Mouse (Mus musculus) heart, adult 2 months (tissue): ENCODE data around the gene Ccnt1. TPM values are rescaled to one million over a fixed set of nuclear protein-coding genes. Genes with fewer than 3 reads are reported as not detected.
A peak's percentile ranks its signal among the peaks of the same experiment; 100 is the strongest.

Experiments used
- DNase-seq, 2 experiments: peaks; one replicate each; pipeline ENCODE4 v3.0.0; 2021
- H3K27ac ChIP-seq: fragments of 200-600 bp; 2 replicates; pipeline ENCODE4 v1.8.1; 2022
- H3K27me3 ChIP-seq: fragments of 200-500 bp; 2 replicates; pipeline ENCODE4 v1.6.1; 2012; ENCODE audit warnings: mild to moderate bottlenecking, low read length, inconsistent platforms, mixed read lengths; ENCODE audit not compliant: control insufficient read depth, insufficient read depth
- H3K36me3 ChIP-seq: fragments of 200-500 bp; 2 replicates; pipeline ENCODE4 v1.6.1; 2012; ENCODE audit warnings: low read length, inconsistent platforms; ENCODE audit not compliant: control insufficient read depth, insufficient read depth
- H3K4me1 ChIP-seq: fragments of 200-500 bp; 2 replicates; pipeline ENCODE4 v1.6.1; 2011; ENCODE audit warnings: low read length; ENCODE audit not compliant: control insufficient read depth, insufficient read depth
- H3K4me3 ChIP-seq: fragments of 200-600 bp; 2 replicates; pipeline ENCODE4 v1.8.1; 2022
- H3K79me2 ChIP-seq: fragments of 200-500 bp; replicated peaks from 2 replicates; pipeline ENCODE4 v1.6.1; 2012; ENCODE audit warnings: mild to moderate bottlenecking, inconsistent platforms, low read length, moderate library complexity, mixed read lengths; ENCODE audit not compliant: control insufficient read depth, insufficient read depth
- H3K9ac ChIP-seq: fragments of 200-500 bp; 2 replicates; pipeline ENCODE4 v1.6.1; 2012; ENCODE audit warnings: low read depth, mild to moderate bottlenecking, control low read depth, inconsistent platforms, low read length, mixed read lengths
- CTCF ChIP-seq: fragments of 200-600 bp; IDR thresholded peaks from 2 replicates; pipeline ENCODE4 v1.8.1; 2022; ENCODE audit warnings: antibody characterized with exemption, mild to moderate bottlenecking, moderate library complexity
- EP300 ChIP-seq: fragments of 200-500 bp; IDR thresholded peaks from 2 replicates; pipeline ENCODE4 v1.6.1; 2011; ENCODE audit warnings: low read depth, low read length, control low read depth; ENCODE audit not compliant: insufficient read depth
- POLR2A ChIP-seq: fragments of 200-500 bp; IDR thresholded peaks from 2 replicates; pipeline ENCODE4 v1.6.1; 2011; ENCODE audit warnings: mild to moderate bottlenecking, low read depth, low read length, control low read depth; ENCODE audit not compliant: insufficient read depth
- WGBS: fragments of 180-500 bp; shearing (Covaris S2); methylation state at CpG from one replicate; pipeline ENCODE4 v1.1.7; 2018; 5-methylcytosine and 5-hydroxymethylcytosine counted together
- intact Hi-C: fragments of 180-260 bp; cut with DNase I; formaldehyde crosslinking; loops from one replicate; pipeline ENCODE4 v1.15.1; 2025
- polyA plus RNA-seq: library from polyadenylated mRNA; depleted of rRNA; stranded (reverse); fragments of >200 nt; gene quantifications from 2 replicates; pipeline ENCODE4 v1.2.3, GENCODE M21; 2012
- total RNA-seq, 2 experiments: library from RNA; stranded (reverse); gene quantifications; 2 replicates each; pipeline ENCODE4 v1.2.3; 2021

Ccnt1 gene
- total and polyA plus RNA-seq, 3 experiments = 9.3 to 27.6 (median 26.8) TPM

GRCm38 (mm10) chr15:98608058-98608783 is 37.5 kb upstream of the Ccnt1 start:
- TF ChIP-seq CTCF (no peak), POLR2A (peak; percentile 15)
- peak overlapping the region; percentile 96 for H3K4me3 ChIP-seq
- intact Hi-C loops = no loop called here
- peaks cover 9% of the 10 kb centered on the region for H3K4me1 ChIP-seq
- H3K79me2 ChIP-seq = peaks cover 9% of the 10 kb centered on the region
- 2% methylated on average over 10 of the region's 10 CpGs for WGBS
- peak overlapping the region; percentile 99 for H3K9ac ChIP-seq
- H3K36me3 ChIP-seq = peaks cover 2% of the 10 kb centered on the region
- no peaks in the 10 kb centered on the region for H3K27me3 ChIP-seq
- peak in 1 of 2 experiments; percentile 31 for DNase-seq
- peak overlapping the region; percentile 89 for H3K27ac ChIP-seq

GRCm38 (mm10) chr15:98607557-98607956 is 36.8 kb upstream of the Ccnt1 start:
- TF ChIP-seq CTCF (no peak), EP300 (peak; percentile 99), POLR2A (peak; percentile 68)
- peak overlapping the region; percentile 99 for H3K9ac ChIP-seq
- 8% methylated on average over 4 of the region's 4 CpGs for WGBS
- peak overlapping the region; percentile 96 for H3K4me3 ChIP-seq
- peaks cover 9% of the 10 kb centered on the region for H3K79me2 ChIP-seq
- peak overlapping the region; percentile 89 for H3K27ac ChIP-seq
- no peaks in the 10 kb centered on the region for H3K27me3 ChIP-seq
- peaks cover 9% of the 10 kb centered on the region for H3K4me1 ChIP-seq
- DNase-seq = peak; percentile 82 to 89
- peaks cover 3% of the 10 kb centered on the region for H3K36me3 ChIP-seq
- intact Hi-C loops = no loop called here

GRCm38 (mm10) chr15:98606739-98607138 is 36.0 kb upstream of the Ccnt1 start:
- TF ChIP-seq EP300 (no peak), CTCF (no peak), POLR2A (no peak)
- Histone ChIP-seq H3K36me3 (peaks cover 3% of the 10 kb centered on the region), H3K9ac (peak overlapping the region; percentile 76), H3K4me3 (peak overlapping the region; percentile 49), H3K79me2 (peaks cover 9% of the 10 kb centered on the region), H3K27ac (peak overlapping the region; percentile 89), H3K4me1 (peaks cover 9% of the 10 kb centered on the region), H3K27me3 (no peaks in the 10 kb centered on the region)
- 43% methylated on average over 9 of the region's 9 CpGs for WGBS
- DNase-seq = peak in 1 of 2 experiments; percentile 39
- intact Hi-C loops = no loop called here

- Histone ChIP-seq H3K79me2 (peaks cover 10% of the 10 kb centered on the region), H3K9ac (peak overlapping the region; percentile 76), H3K27ac (peak overlapping the region; percentile 89), H3K4me3 (peak overlapping the region; percentile 49), H3K27me3 (no peaks in the 10 kb centered on the region), H3K36me3 (peaks cover 3% of the 10 kb centered on the region), H3K4me1 (peaks cover 9% of the 10 kb centered on the region)
- intact Hi-C loops = no loop called here
- TF ChIP-seq CTCF = no peak
- peak; percentile 83 for TF ChIP-seq POLR2A
- TF ChIP-seq EP300 = peak; percentile 94
- WGBS = 21% methylated on average over 12 of the region's 12 CpGs
- peak; percentile 41 to 75 for DNase-seq
Measured at GRCm38 (mm10) chr15:98606051-98606536, 35.4 kb upstream of the Ccnt1 start.

GRCm38 (mm10) chr15:98604041-98604575 is 33.4 kb upstream of the Ccnt1 start:
- 62% methylated on average over 24 of the region's 24 CpGs for WGBS
- peaks cover 10% of the 10 kb centered on the region for H3K79me2 ChIP-seq
- H3K9ac ChIP-seq = peak overlapping the region; percentile 68
- H3K27me3 ChIP-seq = no peaks in the 10 kb centered on the region
- peak overlapping the region; percentile 89 for H3K27ac ChIP-seq
- peaks cover 5% of the 10 kb centered on the region for H3K36me3 ChIP-seq
- no peak for TF ChIP-seq EP300
- no peak for TF ChIP-seq CTCF
- no peak for TF ChIP-seq POLR2A
- H3K4me1 ChIP-seq = peaks cover 9% of the 10 kb centered on the region
- intact Hi-C loops = no loop called here
- peak overlapping the region; percentile 45 for H3K4me3 ChIP-seq
- DNase-seq = peak; percentile 45 to 53

GRCm38 (mm10) chr15:98602921-98603458 is 32.3 kb upstream of the Ccnt1 start:
- no peaks in the 10 kb centered on the region for H3K27me3 ChIP-seq
- peaks cover 9% of the 10 kb centered on the region for H3K4me1 ChIP-seq
- H3K79me2 ChIP-seq = peaks cover 9% of the 10 kb centered on the region
- peak overlapping the region; percentile 89 for H3K27ac ChIP-seq
- intact Hi-C loops = no loop called here
- H3K9ac ChIP-seq = peak overlapping the region; percentile 68
- TF ChIP-seq CTCF (no peak), POLR2A (no peak), EP300 (no peak)
- 14% methylated on average over 4 of the region's 4 CpGs for WGBS
- H3K4me3 ChIP-seq = peak overlapping the region; percentile 45
- peak; percentile 66 to 67 for DNase-seq
- peaks cover 5% of the 10 kb centered on the region for H3K36me3 ChIP-seq
